Mouse (Mus musculus) T-helper 2 cell (primary cell): ENCODE measurements around the gene Olfr1277.

ENCODE experiments used
- in situ Hi-C: fragments of 300-600 bp; cut with MboI, MseI; formaldehyde crosslinking; loops from one replicate; pipeline ENCODE4 v1.15.1; 2025; ENCODE audit warnings: high pct_unique_total_duplicates

The Olfr1277 gene

GRCm38 (mm10) chr2:111274006-111274405, at the start of gene Olfr1277:
Gene Olfr1277 (minus strand): TSS chr2:111274106.
- in situ Hi-C loops = no loop called here

- in situ Hi-C loops = no loop called here
These were observed 39.8 kb upstream of the Olfr1277 start, which contains the start of gene Olfr1280 for GRCm38 (mm10) chr2:111313717-111314116. Gene Olfr1280 (plus strand): TSS chr2:111314017.

GRCm38 (mm10) chr2:111300374-111300773, 26.5 kb upstream of the Olfr1277 start, which contains the start of gene Olfr1279:
Gene Olfr1279 (plus strand): TSS chr2:111300635.
- in situ Hi-C loops = no loop called here

- in situ Hi-C loops = no loop called here
These were observed 24.6 kb upstream of the Olfr1277 start for GRCm38 (mm10) chr2:111298541-111298940.

- in situ Hi-C loops = no loop called here
These were observed 15.9 kb upstream of the Olfr1277 start, which contains the start of gene Olfr1278 for GRCm38 (mm10) chr2:111289836-111290235. Gene Olfr1278 (plus strand): TSS chr2:111290136.

GRCm38 (mm10) chr2:111254216-111254615, 19.7 kb downstream of the Olfr1277 start, which contains the start of gene Olfr1276:
Gene Olfr1276 (plus strand): TSS chr2:111254516.
- in situ Hi-C loops = no loop called here

GRCm38 (mm10) chr2:111235186-111235585, 38.7 kb downstream of the Olfr1277 start, which contains the start of gene Olfr1275:
Gene Olfr1275 (minus strand): TSS chr2:111235286.
- in situ Hi-C loops = no loop called here

- in situ Hi-C loops = no loop called here
These were observed 44.4 kb downstream of the Olfr1277 start, which contains the start of gene 4930430A15Rik for GRCm38 (mm10) chr2:111229502-111229901. Gene 4930430A15Rik (minus strand): TSS chr2:111229602.
